Mouse (Mus musculus) thymus, adult 2 months (tissue): ENCODE measurements around the gene 2010111I01Rik.

Experiments used
- CTCF ChIP-seq: fragments of 200-500 bp; IDR thresholded peaks from 2 replicates; pipeline ENCODE4 v1.5.1; 2012; ENCODE audit warnings: mild to moderate bottlenecking, control low read depth, low read length, moderate library complexity, borderline replicate concordance; ENCODE audit not compliant: control insufficient read depth, poor library complexity, insufficient read depth; ENCODE audit errors: extremely low read depth
- POLR2A ChIP-seq: fragments of 200-500 bp; IDR thresholded peaks from 2 replicates; pipeline ENCODE4 v1.6.1; 2012; ENCODE audit warnings: mild to moderate bottlenecking, low read length, control low read depth, moderate library complexity; ENCODE audit not compliant: control insufficient read depth, poor library complexity, insufficient read depth; ENCODE audit errors: extremely low read depth

DNA sequence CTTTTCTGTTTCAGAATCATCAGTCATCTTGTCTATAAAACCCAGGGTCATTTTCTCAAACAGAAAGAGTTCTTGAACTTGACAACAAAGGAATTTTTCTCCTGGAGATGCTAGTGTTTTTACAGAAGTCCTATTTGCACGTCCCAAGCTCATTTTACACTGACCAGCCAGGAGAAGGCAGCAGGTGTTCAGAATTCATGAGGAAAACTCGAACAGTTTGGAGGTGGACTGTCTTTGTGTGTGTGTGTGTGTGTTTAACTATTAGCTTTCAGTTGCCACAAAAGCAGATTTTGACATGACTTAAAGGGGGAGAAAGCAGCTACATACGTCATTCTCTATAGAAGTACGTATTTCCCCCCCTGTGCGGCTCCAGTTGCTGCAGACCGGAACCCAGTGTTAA lies 20.6 kb upstream of the 2010111I01Rik start:
- TF ChIP-seq CTCF (no peak), POLR2A (no peak)
